Mouse (Mus musculus): Measurements from ENCODE around the gene Ptafr. TPM values are rescaled to one million over a fixed set of nuclear protein-coding genes. Genes with fewer than 3 reads are reported as not detected.

The Ptafr gene
- not detected for polyA plus RNA-seq (2017; shearing (Covaris generic))

DNA sequence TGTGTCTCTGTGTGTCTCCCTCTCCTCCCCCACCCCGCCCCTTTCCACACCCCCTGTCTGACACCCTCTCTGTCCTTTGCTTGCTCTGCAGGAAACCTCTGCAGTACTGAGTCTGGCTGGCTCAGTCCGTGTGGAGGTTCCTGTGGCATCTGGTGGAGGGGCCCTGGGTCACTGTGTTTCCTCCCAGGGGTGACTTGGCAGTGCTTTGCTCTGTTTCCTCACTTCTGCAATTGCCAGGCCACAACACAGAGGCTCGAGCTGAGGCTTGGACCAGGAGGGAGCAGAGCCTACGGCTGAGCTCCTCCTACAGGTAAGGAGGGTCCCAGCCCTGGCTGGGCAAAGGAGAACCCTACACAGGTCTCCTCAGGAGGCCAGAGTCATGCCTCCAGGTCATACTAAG lies at the start of gene Ptafr:
TSS of gene Ptafr (plus strand) at position 103 of the 400 bp plus-strand sequence.

DNA sequence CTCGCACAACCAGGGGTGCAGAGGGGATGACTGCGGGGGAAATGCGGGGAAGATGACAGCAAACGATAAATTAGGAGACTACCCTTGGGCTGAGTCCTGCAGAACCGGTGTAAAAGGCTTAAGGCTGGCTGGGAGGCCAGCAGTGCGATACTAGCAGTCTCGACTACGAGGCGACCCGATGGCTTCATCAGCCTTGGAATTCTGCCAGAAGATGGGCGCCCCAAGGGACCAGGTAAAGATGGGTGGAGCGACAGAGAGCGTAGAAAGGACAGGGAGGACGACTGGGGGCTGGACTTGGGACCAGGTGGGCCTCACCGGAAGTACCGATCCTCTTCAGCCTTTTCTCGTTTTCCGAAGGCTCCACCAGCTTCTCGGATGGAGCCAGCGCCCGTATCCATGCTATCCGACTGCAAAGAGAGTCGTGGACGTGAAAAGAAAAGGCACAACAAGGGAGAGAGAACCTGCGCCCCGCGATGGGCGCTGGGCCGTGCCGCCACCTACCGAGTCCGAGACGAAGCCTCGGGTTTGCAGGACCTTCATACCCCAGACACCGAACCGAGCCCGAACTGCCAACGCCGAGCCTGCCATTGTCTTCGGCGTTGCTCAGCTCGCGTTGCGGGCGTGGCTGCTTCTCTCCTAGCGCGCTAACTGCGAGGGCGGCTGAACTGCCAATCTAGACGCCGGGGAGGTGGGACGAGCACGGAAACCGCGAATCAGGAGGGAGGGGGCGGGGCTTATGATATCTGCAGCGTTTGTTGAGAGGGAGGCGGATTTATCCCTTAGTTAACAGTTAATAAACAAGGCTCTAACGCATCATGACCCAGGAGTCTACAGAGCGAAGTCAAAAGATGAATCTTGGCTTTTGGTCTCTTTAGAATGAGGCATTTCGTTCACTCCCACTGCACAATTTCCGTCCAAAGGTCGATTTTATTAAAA lies 30.6 kb upstream of the Ptafr start, which contains the start of gene Atpif1:
TSS of gene Atpif1 (minus strand) at position 679 of the 936 bp plus-strand sequence.

DNA sequence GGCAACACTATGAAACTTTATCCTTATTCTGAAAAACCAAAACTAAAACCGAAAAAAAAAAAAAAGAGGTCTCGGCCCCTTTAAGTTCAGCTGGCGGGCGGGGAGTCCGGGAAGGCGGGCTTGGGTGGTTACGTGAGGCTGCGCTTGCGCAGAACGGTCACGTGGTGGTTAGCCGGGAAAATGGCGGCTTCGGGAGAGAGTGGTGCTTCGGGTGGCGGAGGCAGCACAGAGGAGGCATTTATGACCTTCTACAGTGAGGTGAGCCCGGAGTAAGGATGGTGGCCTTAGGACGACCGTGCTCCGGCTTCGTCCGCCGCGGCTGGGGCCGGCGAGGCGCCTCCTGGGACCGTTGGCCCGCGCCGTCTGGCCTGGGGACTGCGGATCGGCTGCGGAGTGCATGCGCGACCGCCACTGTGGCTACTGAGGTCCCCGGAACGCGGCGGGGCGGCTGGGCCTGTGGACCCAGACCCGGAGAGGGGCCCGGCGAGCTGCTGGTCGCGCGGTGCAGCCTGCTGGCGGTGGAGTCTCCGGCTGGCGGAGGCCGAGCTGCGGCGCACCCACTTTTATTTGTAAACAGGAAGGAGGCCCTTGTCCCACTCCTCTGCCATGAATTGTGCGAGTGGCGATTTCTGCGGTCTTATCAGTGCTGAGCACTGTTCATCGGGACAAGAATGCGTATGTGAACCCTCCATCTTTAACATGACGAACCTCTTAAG lies 28.3 kb upstream of the Ptafr start, which contains the start of gene Dnajc8:
TSS of gene Dnajc8 (plus strand) at position 145 of the 716 bp plus-strand sequence.

Other genes starting within 250 kb of the Ptafr start
- 60.5 TPM for gene Trnau1ap, start 234.5 kb upstream of the Ptafr start, polyA plus RNA-seq (2017; shearing (Covaris generic))
- gene Rcc1, start 210.5 kb upstream of the Ptafr start, polyA plus RNA-seq (2017; shearing (Covaris generic)) = 14.4 TPM
- 5.2 TPM for gene Phactr4, start 141.6 kb upstream of the Ptafr start, polyA plus RNA-seq (2017; shearing (Covaris generic))
- 7.7 TPM for gene Med18, start 100.1 kb upstream of the Ptafr start, polyA plus RNA-seq (2017; shearing (Covaris generic))
- gene Sesn2, start 53.6 kb upstream of the Ptafr start, polyA plus RNA-seq (2017; shearing (Covaris generic)) = 15.2 TPM
- 97.0 TPM for gene Atpif1, start 30.4 kb upstream of the Ptafr start, polyA plus RNA-seq (2017; shearing (Covaris generic))
- gene Dnajc8, start 28.5 kb upstream of the Ptafr start, polyA plus RNA-seq (2017; shearing (Covaris generic)) = 234 TPM
- gene Eya3, start 74.9 kb downstream of the Ptafr start, polyA plus RNA-seq (2017; shearing (Covaris generic)) = 39.0 TPM
- 2.5 TPM for gene Xkr8, start 168.5 kb downstream of the Ptafr start, polyA plus RNA-seq (2017; shearing (Covaris generic))
- 14.2 TPM for gene Smpdl3b, start 193.2 kb downstream of the Ptafr start, polyA plus RNA-seq (2017; shearing (Covaris generic))
- 264 TPM for gene Rpa2, start 204.3 kb downstream of the Ptafr start, polyA plus RNA-seq (2017; shearing (Covaris generic))
- gene Themis2, start 232.3 kb downstream of the Ptafr start, polyA plus RNA-seq (2017; shearing (Covaris generic)) = 4.6 TPM